In the genomic region with DNA sequence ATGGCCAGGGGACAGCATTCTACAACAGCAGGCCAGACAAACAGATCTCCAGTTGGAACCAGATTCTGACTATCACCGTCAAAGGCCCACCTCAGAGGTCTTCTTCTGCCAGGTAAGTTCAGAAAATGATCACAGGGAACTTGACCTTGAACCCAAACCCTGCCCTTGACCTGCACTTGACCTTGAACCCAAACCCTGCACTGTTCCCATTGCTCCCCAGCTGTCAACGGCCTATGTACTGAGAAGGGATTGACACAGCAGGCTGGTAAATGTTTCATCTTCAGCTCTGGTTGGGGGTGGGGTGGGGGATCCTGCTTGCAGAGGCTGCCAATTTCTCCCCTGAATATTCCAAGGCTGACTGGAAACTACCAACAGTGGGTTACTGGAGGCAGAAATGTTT, we compare ENCODE assay signal across 21 mouse cellular contexts.
"Had no signal": no experiment of that assay in that cellular context is flagged by ENCODE, and none has a peak within 500 bp of the region (broad histone marks: within the 10 kb centered on the region; RNA-seq: fewer than 3 reads in every experiment).

No protein-coding gene starts in this region.

- H3K4me1 ChIP-seq: heart, embryonic 10.5 days; heart, embryonic 12.5 days; hindbrain, embryonic 15.5 days; limb, embryonic 13.5 days had no signal

- H3K4me2 ChIP-seq: heart, embryonic 12.5 days; hindbrain, embryonic 13.5 days; hindbrain, embryonic 15.5 days; limb, embryonic 13.5 days; limb, embryonic 15.5 days; liver, embryonic 12.5 days had no signal

- H3K36me3 ChIP-seq: heart, embryonic 10.5 days; heart, embryonic 12.5 days; hindbrain, embryonic 13.5 days; hindbrain, embryonic 15.5 days; limb, embryonic 13.5 days; limb, embryonic 15.5 days; liver, embryonic 12.5 days had no signal

- H3K27me3 ChIP-seq: heart, embryonic 12.5 days; hindbrain, embryonic 13.5 days; hindbrain, embryonic 15.5 days; limb, embryonic 13.5 days; limb, embryonic 15.5 days; liver, embryonic 12.5 days had no signal

- H3K27ac ChIP-seq: heart, embryonic 10.5 days; hindbrain, embryonic 13.5 days; hindbrain, embryonic 15.5 days; hindbrain, postnatal 0 days; left cerebral cortex, adult 2 months; limb, embryonic 13.5 days; limb, embryonic 15.5 days; liver, embryonic 12.5 days; liver, embryonic 14.5 days had no signal

- H3K9me3 ChIP-seq: heart, embryonic 10.5 days; heart, embryonic 12.5 days; hindbrain, embryonic 13.5 days; hindbrain, embryonic 15.5 days; limb, embryonic 13.5 days; limb, embryonic 15.5 days; liver, embryonic 12.5 days had no signal

- H3K4me3 ChIP-seq: heart, embryonic 10.5 days; heart, embryonic 12.5 days; hindbrain, embryonic 13.5 days; hindbrain, embryonic 15.5 days; left cerebral cortex, adult 2 months; limb, embryonic 13.5 days; limb, embryonic 15.5 days; liver, embryonic 12.5 days had no signal

- DNase-seq: gastrocnemius, postnatal 14 days; gastrocnemius, postnatal 36 days; heart, adult 18-20 months; heart, postnatal 10 days; heart, postnatal 36 days; kidney, adult 11 months; layer of hippocampus, adult 9-11 months; layer of hippocampus, postnatal 36 days; left cerebral cortex, postnatal 4 days; lung, adult 18-20 months had no signal

- ATAC-seq: hindbrain, postnatal 0 days; intestine, embryonic 16.5 days; liver, embryonic 12.5 days had no signal

- H3K9ac ChIP-seq: heart, embryonic 12.5 days; hindbrain, embryonic 13.5 days; hindbrain, embryonic 15.5 days; limb, embryonic 13.5 days; limb, embryonic 15.5 days; liver, embryonic 12.5 days; liver, embryonic 14.5 days had no signal
